Mouse (Mus musculus): ENCODE results near the gene Col6a6.
A peak's percentile ranks its signal among the peaks of the same experiment; 100 is the strongest.

The Col6a6 gene

DNA sequence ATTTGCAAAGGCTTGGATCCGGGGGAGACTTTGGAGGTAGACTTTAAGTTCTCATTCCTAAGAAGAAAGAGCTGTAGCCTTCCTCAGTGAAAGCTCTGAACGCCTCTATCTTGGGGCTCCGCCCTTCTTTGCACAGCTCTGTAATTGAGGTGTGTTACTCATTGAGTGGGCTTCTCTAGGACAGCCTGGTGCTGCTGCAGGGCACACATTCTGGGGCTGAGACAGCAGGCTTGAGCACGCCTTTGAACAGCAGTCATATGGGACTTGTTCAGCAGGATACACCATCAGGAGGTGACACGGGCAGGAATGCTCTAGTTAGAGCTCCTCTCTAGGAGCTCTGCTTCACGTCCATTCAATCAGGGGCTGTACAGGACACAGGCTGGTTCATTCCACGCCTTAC lies 162.7 kb downstream of the Col6a6 start:
- no peak for DNase-seq (ENCODE audit: low read depth)

- DNase-seq (ENCODE audit: low read depth): no peak
Measured at GRCm38 (mm10) chr9:105659877-105660276, 168.1 kb downstream of the Col6a6 start.

GRCm38 (mm10) chr9:105658216-105658615 lies 169.7 kb downstream of the Col6a6 start:
- DNase-seq (ENCODE audit: low read depth): no peak

GRCm38 (mm10) chr9:105656189-105656588 lies 171.8 kb downstream of the Col6a6 start:
- no peak for DNase-seq (ENCODE audit: low read depth)

DNA sequence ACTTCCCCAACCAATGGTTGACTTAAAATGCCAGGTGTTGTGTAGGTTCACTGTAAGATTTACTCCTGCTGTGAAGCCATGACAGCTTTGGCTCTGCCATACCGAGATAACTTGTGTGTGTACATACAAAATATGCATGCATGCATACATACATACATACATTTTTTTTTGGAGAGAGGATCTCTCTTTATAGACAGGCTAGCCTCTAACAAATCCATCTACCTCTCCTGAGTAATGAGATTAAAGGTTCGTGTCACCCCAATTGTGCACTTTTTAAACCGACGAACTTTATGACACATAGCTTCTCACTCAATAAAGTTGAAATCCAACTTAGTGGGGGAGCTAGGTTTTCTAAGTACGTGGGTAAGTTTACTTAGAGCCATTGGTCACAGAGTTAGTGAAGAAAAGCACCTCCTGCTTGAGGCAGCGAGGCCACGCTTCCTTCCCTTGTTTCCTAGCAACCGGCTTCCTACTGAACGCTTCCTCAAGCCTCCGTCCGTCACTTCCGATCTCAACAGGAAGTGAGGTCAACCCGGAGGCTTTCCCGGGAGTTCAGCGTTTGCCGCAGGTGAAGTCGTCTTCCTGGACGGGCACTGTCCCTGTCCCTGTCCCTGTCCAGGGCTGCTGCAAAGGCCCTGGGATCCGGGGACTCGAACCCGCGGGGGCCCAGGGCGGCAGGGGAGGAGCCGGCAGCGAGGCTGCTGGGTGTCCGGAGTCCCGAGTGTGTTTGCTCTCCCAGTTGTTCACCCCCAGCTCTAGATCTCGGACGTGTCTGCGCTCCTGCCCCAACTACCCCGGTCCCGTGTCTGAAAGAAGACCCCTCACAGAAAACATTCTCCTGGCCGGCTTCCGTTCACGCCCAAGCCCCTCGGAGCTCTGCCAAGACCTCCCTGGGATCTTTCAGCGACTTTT lies 185.2 kb downstream of the Col6a6 start, which contains the start of gene Pik3r4:
Pik3r4 (plus strand) TSS at position 519 of the 912 bp plus-strand sequence.
- peak; percentile 95 for DNase-seq (ENCODE audit: low read depth)

- peak; percentile 6 for DNase-seq (ENCODE audit: low read depth)
Measured at GRCm38 (mm10) chr9:105641377-105641776, 186.6 kb downstream of the Col6a6 start.

All from induced T-regulatory cell, adult 2 months (primary cell).